In the genomic region with DNA sequence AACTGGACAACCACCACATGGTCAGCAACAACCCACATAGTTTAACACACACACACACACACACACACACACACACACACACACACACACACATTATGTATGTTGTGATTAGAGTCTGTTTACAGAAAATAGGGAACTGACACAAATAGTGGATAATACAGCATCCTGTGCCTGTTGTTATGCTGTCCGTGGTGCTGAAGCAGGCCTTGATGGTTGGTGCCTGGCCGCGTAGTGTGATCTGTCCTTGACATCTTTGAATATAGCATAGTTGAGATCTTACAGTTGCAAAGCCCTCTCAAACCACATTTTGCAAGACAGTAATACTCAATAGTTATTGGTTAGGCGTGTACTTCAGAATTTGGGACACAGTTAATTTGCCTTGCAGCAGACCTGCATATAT, we compare ENCODE assay signal across 19 mouse cellular contexts. TPM values are rescaled to one million over a fixed set of nuclear protein-coding genes. Genes with fewer than 3 reads are reported as not detected.
DNase-seq lines count a peak whose midpoint lies in the region; ATAC-seq lines count a peak whose summit lies in the region.
"Had no signal": no experiment of that assay in that cellular context is flagged by ENCODE, and none has a peak within 500 bp of the region (broad histone marks: within the 10 kb centered on the region; RNA-seq: fewer than 3 reads in every experiment).

No protein-coding gene starts in this region.

- 67% methylated on average over 4 of the region's 4 CpGs for whole genome bisulfite sequencing in forebrain, embryonic 14.5 days

- no peak overlapping the region for H3K4me2 ChIP-seq in forebrain, embryonic 14.5 days (ENCODE audit: low read length)
- H3K4me2 ChIP-seq: forebrain, embryonic 12.5 days; heart, embryonic 13.5 days; liver, embryonic 11.5 days had no signal

- H3K27ac ChIP-seq in forebrain, embryonic 14.5 days (ENCODE audit: low read depth, low read length) = no peak overlapping the region
- H3K27ac ChIP-seq: forebrain, embryonic 12.5 days; heart, embryonic 13.5 days; left cerebral cortex, adult 2 months had no signal

- no peak for ATAC-seq in forebrain, embryonic 14.5 days
- ATAC-seq: hindbrain, embryonic 16.5 days had no signal

- no peaks in the 10 kb centered on the region for H3K27me3 ChIP-seq in forebrain, embryonic 14.5 days (replicated peaks; ENCODE audit: control insufficient read depth, insufficient read depth, low read length)

- H3K9me3 ChIP-seq in forebrain, embryonic 14.5 days (replicated peaks; ENCODE audit: control insufficient read depth, low read length) = no peaks in the 10 kb centered on the region
- H3K9me3 ChIP-seq: forebrain, embryonic 12.5 days; heart, embryonic 13.5 days had no signal

- no peaks in the 10 kb centered on the region for H3K4me1 ChIP-seq in forebrain, embryonic 14.5 days (ENCODE audit: control insufficient read depth, insufficient read depth, low read length)

- H3K36me3 ChIP-seq in forebrain, embryonic 14.5 days (ENCODE audit: control insufficient read depth, insufficient read depth, low read length) = no peaks in the 10 kb centered on the region
- H3K36me3 ChIP-seq: forebrain, embryonic 12.5 days; heart, embryonic 13.5 days had no signal

- DNase-seq in adrenal gland, postnatal 36 days = peak; percentile 33 to 35
- DNase-seq in adrenal gland, adult 8-10 months = no peak
- DNase-seq in retina, embryonic 14.5 days (ENCODE audit: low spot score) = peak; percentile 47
- DNase-seq in retina, postnatal 1 day = no peak
- DNase-seq in embryo, embryonic 9.5 days (ENCODE audit: extremely low spot score) = peak; percentile 26
- no peak for DNase-seq in gastrocnemius, postnatal 4 days (ENCODE audit: low spot score in 2 of 2)
- no peak for DNase-seq in forebrain, embryonic 14.5 days (ENCODE audit: low spot score)
- no peak for DNase-seq in MN1 (ENCODE audit: low spot score)
- DNase-seq: gastrocnemius, postnatal 10 days; lung, postnatal 14 days; midbrain, embryonic 14.5 days; spleen, adult 18-20 months had no signal

- no peak overlapping the region for H3K9ac ChIP-seq in forebrain, embryonic 14.5 days (ENCODE audit: low read length)
- H3K9ac ChIP-seq: forebrain, embryonic 12.5 days; heart, embryonic 13.5 days had no signal

- no peak overlapping the region for H3K4me3 ChIP-seq in forebrain, embryonic 14.5 days (ENCODE audit: low read depth, low read length)
- H3K4me3 ChIP-seq: forebrain, embryonic 12.5 days; heart, embryonic 13.5 days; left cerebral cortex, adult 2 months had no signal

RNA-seq across cellular contexts. Expression of a gene that starts 3.2 kb away (rescaled TPM):
- total RNA-seq in adrenal gland, postnatal 36 days (2021) = 10 to 100 TPM; 44.3 to 82.1 TPM
- 100 to 1,000 TPM in 2 of 4 experiments, 10 to 100 TPM in 2; 55.0 to 147 (median 101) TPM for total RNA-seq in adrenal gland, adult 8-10 months (2022)
- 1 to 10 TPM; 1.8 to 2.4 TPM for total RNA-seq in gastrocnemius, postnatal 4 days (2021)
- 19.4 and 22.5 TPM in 2 replicates for polyA plus RNA-seq in forebrain, embryonic 14.5 days (2014; fragmentation: Nextera tagmentation; extraction: Ambion mirVana)
- total RNA-seq: common myeloid progenitor, adult 5-6 weeks; neutrophil, adult 5-6 weeks had no signal

RNA-seq across cellular contexts. Expression of a gene that starts 4.0 kb away (rescaled TPM):
- total RNA-seq in adrenal gland, postnatal 36 days (2021) = under 1 TPM; 0.40 to 0.93 TPM
- total RNA-seq in adrenal gland, adult 8-10 months (2022) = 1 to 10 TPM in 2 of 4 experiments, under 1 TPM in 2; 0.35 to 2.6 (median 1.3) TPM
- total RNA-seq in gastrocnemius, postnatal 4 days (2021) = not detected
- 0.93 and 1.3 TPM in 2 replicates for polyA plus RNA-seq in forebrain, embryonic 14.5 days (2014; fragmentation: Nextera tagmentation; extraction: Ambion mirVana)
- total RNA-seq: common myeloid progenitor, adult 5-6 weeks; gastrocnemius, postnatal 10 days; neutrophil, adult 5-6 weeks had no signal
- polyA plus RNA-seq: heart, embryonic 13.5 days; liver, embryonic 11.5 days had no signal

Comparison
In these comparisons a context has a peak if more than half of its experiments do, and no peak if none do; other contexts are left out.
1. DNase-seq: peak in adrenal gland, postnatal 36 days (2 of 2), retina, embryonic 14.5 days (single experiment) and embryo, embryonic 9.5 days (single experiment); none in adrenal gland, adult 8-10 months (single experiment), retina, postnatal 1 day (single experiment), gastrocnemius, postnatal 4 days (0 of 2), forebrain, embryonic 14.5 days (single experiment) and MN1 (single experiment).
2. RNA of a gene that starts 3.2 kb away (total RNA-seq): 55.0 to 147 TPM in adrenal gland, adult 8-10 months and 44.3 to 82.1 TPM in adrenal gland, postnatal 36 days; 1.8 to 2.4 TPM in gastrocnemius, postnatal 4 days; every median in the first group is over 10 times any median in the second.